Mouse (Mus musculus) midbrain, embryonic 11.5 days (tissue): ENCODE results near the gene Me1. TPM values are rescaled to one million over a fixed set of nuclear protein-coding genes. Genes with fewer than 3 reads are reported as not detected.

Source experiments
- ATAC-seq: fragments of 200-750 bp; cut with Nextera tagmentation; 2 replicates; pipeline ENCODE4 v1.8.0; 2017; ENCODE audit warnings: moderate TSS enrichment, moderate library complexity; ENCODE audit not compliant: low FRiP score
- DNase-seq: peaks from one replicate; pipeline ENCODE4 v3.0.0; 2015; ENCODE audit warnings: low spot score; ENCODE audit errors: missing footprints
- H3K27ac ChIP-seq: fragments of 300-500 bp; sonication (generic); 2 replicates; pipeline ENCODE4 v1.5.1; 2014; ENCODE audit warnings: low read depth, low read length
- H3K27me3 ChIP-seq: fragments of 300-500 bp; sonication (generic); 2 replicates; pipeline ENCODE4 v1.6.1; 2014; ENCODE audit warnings: mild to moderate bottlenecking, low read length, moderate library complexity, mixed read lengths; ENCODE audit not compliant: control insufficient read depth, insufficient read depth
- H3K36me3 ChIP-seq: fragments of 300-500 bp; sonication (generic); 2 replicates; pipeline ENCODE4 v1.6.1; 2014; ENCODE audit warnings: mild to moderate bottlenecking, low read length, moderate library complexity, mixed read lengths; ENCODE audit not compliant: control insufficient read depth, insufficient read depth
- H3K4me1 ChIP-seq: fragments of 300-500 bp; sonication (generic); 2 replicates; pipeline ENCODE4 v1.6.1; 2014; ENCODE audit warnings: low read length; ENCODE audit not compliant: control insufficient read depth, insufficient read depth
- H3K4me2 ChIP-seq: fragments of 300-500 bp; sonication (generic); 2 replicates; pipeline ENCODE4 v1.6.1; 2014; ENCODE audit warnings: mild to moderate bottlenecking, moderate library complexity
- H3K4me3 ChIP-seq: fragments of 300-500 bp; sonication (generic); 2 replicates; pipeline ENCODE4 v1.5.1; 2014; ENCODE audit warnings: low read depth, low read length
- H3K9ac ChIP-seq: fragments of 300-500 bp; sonication (generic); 2 replicates; pipeline ENCODE4 v1.6.1; 2014; ENCODE audit warnings: low read length
- H3K9me3 ChIP-seq: fragments of 300-500 bp; sonication (generic); 2 replicates; pipeline ENCODE4 v1.6.1; 2016; ENCODE audit warnings: low read length; ENCODE audit not compliant: control insufficient read depth
- WGBS: fragments of 180-500 bp; shearing (Covaris S2); extraction: QIAGEN DNeasy Blood & Tissue Kit; methylation state at CpG from one replicate; pipeline ENCODE4 v1.1.7; 2014; 5-methylcytosine and 5-hydroxymethylcytosine counted together
- polyA plus RNA-seq: library from polyadenylated mRNA; unstranded; fragments of >200 nt; fragmentation: Nextera tagmentation; extraction: Ambion mirVana; gene quantifications from 2 replicates; pipeline ENCODE4 v1.2.1, GENCODE M21; 2014

Gene Me1
- polyA plus RNA-seq, 1 experiment from 2014 or later, result 14.3 TPM

DNA sequence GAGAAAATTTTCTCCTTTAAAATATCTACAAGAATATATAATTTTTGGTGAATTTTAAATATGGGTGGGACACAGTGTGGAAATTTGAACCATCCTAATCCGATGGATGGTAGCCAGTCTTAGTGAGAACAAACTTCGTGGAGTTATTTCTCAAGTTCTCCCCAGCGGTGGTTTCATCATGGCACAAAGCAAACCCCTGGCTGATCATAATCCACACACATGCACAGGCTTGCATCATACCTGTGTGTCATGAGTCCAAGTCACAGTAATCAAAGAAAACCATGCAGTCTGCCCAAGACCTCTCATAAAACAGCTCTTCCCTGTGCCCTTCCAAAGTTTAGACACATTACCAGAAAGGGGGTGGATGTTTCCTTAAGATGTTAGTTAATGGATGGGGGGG lies 34.1 kb upstream of the Me1 start:
- H3K4me2 ChIP-seq, result no peak overlapping the region
- H3K36me3 ChIP-seq, result no peaks in the 10 kb centered on the region
- no peak overlapping the region for H3K4me3 ChIP-seq
- no peak overlapping the region for H3K9ac ChIP-seq
- H3K27me3 ChIP-seq, result no peaks in the 10 kb centered on the region
- H3K4me1 ChIP-seq, result no peaks in the 10 kb centered on the region
- DNase-seq (no peak), ATAC-seq (no peak)
- 96% methylated on average over 3 of the region's 3 CpGs for whole genome bisulfite sequencing
- no peak overlapping the region for H3K27ac ChIP-seq
- H3K9me3 ChIP-seq, result no peaks in the 10 kb centered on the region

DNA sequence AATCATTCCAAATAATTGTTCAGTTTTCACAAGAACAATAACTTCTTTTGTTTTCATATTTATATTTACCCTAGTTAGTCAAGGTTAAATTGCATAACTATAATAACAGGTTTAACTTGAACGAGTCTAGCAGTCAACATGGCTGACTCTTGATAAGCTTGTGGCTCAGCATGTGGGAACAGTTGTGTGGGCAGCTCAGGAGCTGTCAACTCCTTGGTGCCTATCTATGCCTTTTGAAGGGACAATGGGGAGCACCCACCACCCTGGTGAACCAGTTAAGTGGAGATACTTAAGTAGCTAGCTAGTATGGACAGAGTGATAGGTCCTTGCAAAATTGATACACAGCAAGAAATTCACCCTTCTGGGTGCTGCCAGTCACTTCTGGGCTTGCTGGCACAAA lies 33.3 kb upstream of the Me1 start:
- Histone ChIP-seq H3K4me3 (no peak overlapping the region), H3K9me3 (no peaks in the 10 kb centered on the region), H3K27me3 (no peaks in the 10 kb centered on the region), H3K9ac (no peak overlapping the region), H3K27ac (no peak overlapping the region), H3K36me3 (no peaks in the 10 kb centered on the region), H3K4me2 (no peak overlapping the region), H3K4me1 (no peaks in the 10 kb centered on the region)
- no peak for DNase-seq
- ATAC-seq, result no peak
- WGBS, result 83% methylated on average over 1 of the region's 1 CpGs

DNA sequence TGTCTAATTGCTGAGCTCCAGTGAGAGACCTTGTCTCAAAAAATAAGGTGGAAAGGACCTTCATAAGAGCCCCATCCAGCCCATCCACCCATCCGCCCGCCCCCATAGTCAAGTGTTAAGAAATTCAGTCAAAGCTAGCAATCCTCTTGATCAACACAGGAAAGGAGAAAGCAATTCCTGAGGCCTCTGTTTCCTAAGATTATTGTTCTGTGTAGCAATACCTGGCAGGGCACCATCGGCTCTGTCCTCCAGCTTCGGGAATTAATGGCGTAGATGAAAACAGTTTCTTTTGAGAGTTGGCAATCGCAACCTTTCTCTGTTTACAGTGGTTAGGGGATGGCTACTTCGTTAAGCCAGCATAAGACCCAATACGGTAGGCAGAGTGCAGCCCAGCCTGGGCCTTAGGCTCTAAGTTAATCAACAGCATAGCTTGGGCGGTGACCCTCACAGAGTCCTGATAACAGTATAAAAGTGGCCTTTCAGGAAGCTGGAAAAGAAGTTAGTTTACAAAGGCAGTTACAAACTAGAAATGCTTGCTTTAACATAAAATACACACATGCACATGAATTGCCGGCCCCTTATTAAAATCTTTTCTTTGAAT lies 32.6 kb upstream of the Me1 start:
- H3K4me2 ChIP-seq, result no peak overlapping the region
- ATAC-seq, result no peak
- no peaks in the 10 kb centered on the region for H3K27me3 ChIP-seq
- no peak overlapping the region for H3K9ac ChIP-seq
- H3K9me3 ChIP-seq, result no peaks in the 10 kb centered on the region
- no peaks in the 10 kb centered on the region for H3K4me1 ChIP-seq
- H3K4me3 ChIP-seq, result no peak overlapping the region
- H3K27ac ChIP-seq, result no peak overlapping the region
- WGBS, result 87% methylated on average over 10 of the region's 10 CpGs
- no peak for DNase-seq
- no peaks in the 10 kb centered on the region for H3K36me3 ChIP-seq

DNA sequence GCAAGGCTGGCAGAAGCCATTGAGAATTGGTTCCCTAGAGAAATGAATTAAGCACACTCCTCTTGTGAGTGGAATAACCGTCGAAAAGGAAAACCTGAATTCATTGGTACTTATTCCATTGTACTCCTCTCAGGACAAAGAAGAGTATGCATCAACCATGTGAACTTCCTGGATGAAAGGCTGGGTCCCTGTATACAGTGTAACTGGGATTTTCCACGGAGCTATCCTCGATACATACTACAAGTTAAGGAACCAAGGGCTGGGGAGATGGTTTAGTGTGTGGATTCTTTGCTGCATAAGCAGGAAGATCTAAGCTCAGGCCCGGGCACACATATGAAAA lies 30.6 kb upstream of the Me1 start:
- H3K9ac ChIP-seq, result no peak overlapping the region
- no peak overlapping the region for H3K27ac ChIP-seq
- no peak for ATAC-seq
- 86% methylated on average over 5 of the region's 5 CpGs for WGBS
- no peak overlapping the region for H3K4me3 ChIP-seq
- no peaks in the 10 kb centered on the region for H3K4me1 ChIP-seq
- no peaks in the 10 kb centered on the region for H3K27me3 ChIP-seq
- H3K9me3 ChIP-seq, result no peaks in the 10 kb centered on the region
- H3K36me3 ChIP-seq, result no peaks in the 10 kb centered on the region
- no peak overlapping the region for H3K4me2 ChIP-seq
- DNase-seq, result no peak

DNA sequence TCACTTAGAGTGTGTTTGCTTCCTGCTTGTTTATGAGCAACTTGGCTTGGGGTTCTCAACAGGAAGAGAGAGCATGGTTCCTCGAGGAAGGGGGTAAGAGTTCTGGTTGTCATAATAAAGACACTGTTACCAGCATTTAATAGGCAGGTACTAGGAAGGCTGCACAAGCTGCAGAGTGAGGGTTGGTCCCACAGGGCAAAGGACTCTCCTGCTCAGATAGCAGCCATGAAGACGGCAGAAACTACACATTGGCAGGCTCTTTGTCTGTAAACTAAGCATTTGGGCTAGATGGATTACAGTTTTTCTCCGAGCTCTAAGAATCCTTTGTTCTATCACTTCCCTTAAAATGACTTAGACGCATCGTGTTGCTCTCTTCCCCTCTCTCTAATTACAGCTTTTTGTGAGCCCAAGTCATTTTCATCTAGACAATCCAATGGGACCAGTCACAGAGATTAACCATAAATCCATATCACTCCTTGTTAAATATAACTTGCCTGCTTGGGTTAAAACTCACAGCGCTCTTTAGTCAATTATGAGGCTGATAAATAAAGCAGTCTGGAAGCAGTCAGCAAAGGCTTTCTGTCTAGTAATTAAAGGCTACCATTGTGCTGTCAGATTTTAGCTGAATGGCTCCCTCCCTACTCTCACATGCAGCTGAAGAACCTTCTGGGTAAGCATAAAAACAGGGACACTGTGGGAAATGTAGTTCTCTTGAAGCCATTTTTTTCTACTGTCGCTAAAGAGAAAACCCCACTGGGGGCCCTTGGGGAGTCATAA lies 30.0 kb upstream of the Me1 start:
- 73% methylated on average over 7 of the region's 7 CpGs for WGBS
- no peak overlapping the region for H3K4me3 ChIP-seq
- no peak for DNase-seq
- H3K9me3 ChIP-seq, result no peaks in the 10 kb centered on the region
- no peaks in the 10 kb centered on the region for H3K36me3 ChIP-seq
- H3K4me2 ChIP-seq, result no peak overlapping the region
- H3K4me1 ChIP-seq, result no peaks in the 10 kb centered on the region
- no peak overlapping the region for H3K27ac ChIP-seq
- ATAC-seq, result no peak
- no peak overlapping the region for H3K9ac ChIP-seq
- no peaks in the 10 kb centered on the region for H3K27me3 ChIP-seq

DNA sequence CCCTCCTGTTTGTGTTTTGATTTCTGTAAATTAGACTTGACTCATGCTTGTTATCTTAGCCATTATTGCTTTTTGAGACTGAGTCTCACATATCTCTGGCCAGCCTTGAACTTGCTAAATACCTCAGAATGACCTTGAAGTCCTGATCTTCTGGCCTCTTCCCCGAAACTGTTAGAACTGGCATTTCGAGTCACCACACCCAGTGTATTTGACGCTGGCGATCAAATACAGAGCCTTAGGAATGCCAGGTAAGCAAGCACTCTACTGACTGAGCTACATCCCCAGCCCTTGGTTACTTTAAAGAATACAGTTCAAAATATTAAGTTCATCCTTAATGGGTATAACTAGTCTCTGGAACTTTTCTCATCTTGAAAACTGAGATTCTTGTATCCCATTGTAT lies 29.3 kb upstream of the Me1 start:
- Histone ChIP-seq H3K4me2 (no peak overlapping the region), H3K4me1 (no peaks in the 10 kb centered on the region), H3K9ac (no peak overlapping the region), H3K9me3 (no peaks in the 10 kb centered on the region), H3K36me3 (no peaks in the 10 kb centered on the region), H3K27me3 (no peaks in the 10 kb centered on the region), H3K27ac (no peak overlapping the region), H3K4me3 (no peak overlapping the region)
- DNase-seq (no peak), ATAC-seq (no peak)
- 89% methylated on average over 4 of the region's 4 CpGs for WGBS

DNA sequence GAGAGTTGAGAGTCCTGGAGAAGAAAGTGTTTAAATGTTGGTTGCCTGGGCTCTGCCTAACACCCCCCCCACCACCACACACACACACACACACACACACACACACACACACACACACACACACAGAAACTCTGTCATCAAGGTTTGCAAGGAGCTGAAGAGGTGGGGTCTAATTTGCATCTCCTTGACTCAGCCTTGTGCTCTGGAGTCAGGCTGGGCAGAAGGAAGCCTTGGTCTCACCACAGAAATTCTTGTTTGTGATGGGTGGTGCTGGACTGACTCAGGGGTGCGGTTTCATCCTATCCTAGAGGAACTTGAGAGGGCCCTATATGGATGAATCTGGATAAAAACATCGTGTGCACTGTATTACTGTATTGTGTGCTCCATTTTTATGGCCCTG lies 25.0 kb upstream of the Me1 start:
- Histone ChIP-seq H3K27me3 (no peaks in the 10 kb centered on the region), H3K4me2 (no peak overlapping the region), H3K4me3 (no peak overlapping the region), H3K4me1 (no peaks in the 10 kb centered on the region), H3K27ac (no peak overlapping the region), H3K9ac (no peak overlapping the region), H3K9me3 (no peaks in the 10 kb centered on the region), H3K36me3 (no peaks in the 10 kb centered on the region)
- no peak for ATAC-seq
- no peak for DNase-seq
- 87% methylated on average over 2 of the region's 2 CpGs for WGBS

DNA sequence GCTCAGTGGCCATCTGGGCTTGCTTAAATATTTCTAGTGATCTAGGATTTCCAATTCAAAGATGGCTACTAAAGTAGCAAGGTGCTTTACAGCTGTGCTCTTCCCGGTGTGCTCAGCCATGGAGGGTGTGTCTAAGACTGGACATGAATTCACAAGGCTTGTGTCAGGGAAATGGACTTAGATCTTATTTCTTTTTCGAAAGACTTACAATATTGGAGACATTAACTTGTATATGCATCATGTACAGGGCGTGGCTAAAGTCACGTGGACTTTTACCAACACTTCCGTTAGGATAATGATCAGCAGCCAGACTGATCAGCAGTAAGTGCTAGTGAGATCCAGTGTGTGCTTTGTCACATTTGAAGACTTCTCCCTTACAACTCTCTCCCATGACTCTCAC lies 24.5 kb upstream of the Me1 start:
- H3K36me3 ChIP-seq, result no peaks in the 10 kb centered on the region
- H3K9ac ChIP-seq, result no peak overlapping the region
- H3K4me1 ChIP-seq, result no peaks in the 10 kb centered on the region
- no peak overlapping the region for H3K4me3 ChIP-seq
- ATAC-seq (no peak), DNase-seq (no peak)
- no peaks in the 10 kb centered on the region for H3K27me3 ChIP-seq
- 84% methylated on average over 5 of the region's 5 CpGs for WGBS
- no peak overlapping the region for H3K4me2 ChIP-seq
- no peak overlapping the region for H3K27ac ChIP-seq
- H3K9me3 ChIP-seq, result no peaks in the 10 kb centered on the region

DNA sequence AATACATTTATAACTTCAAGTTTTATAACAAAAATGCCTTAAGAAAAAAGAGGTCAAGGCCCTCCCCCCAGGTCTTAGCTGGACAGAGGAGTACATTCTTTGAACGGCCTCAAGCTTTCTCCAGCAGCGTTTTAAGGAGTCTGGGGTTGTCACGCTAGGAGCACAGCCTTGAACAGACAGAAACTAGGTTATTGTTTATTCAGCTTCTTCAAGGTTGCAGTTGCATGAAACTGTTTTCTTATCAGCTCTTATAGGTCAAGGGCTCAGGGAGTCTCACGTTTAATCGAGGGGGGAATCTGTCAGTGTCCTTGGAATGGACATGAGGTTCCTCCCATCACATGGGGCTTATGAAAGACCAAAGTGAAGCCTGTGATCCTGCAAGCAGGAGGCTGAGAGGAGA lies 21.4 kb upstream of the Me1 start:
- H3K4me1 ChIP-seq, result no peaks in the 10 kb centered on the region
- no peak overlapping the region for H3K9ac ChIP-seq
- no peaks in the 10 kb centered on the region for H3K36me3 ChIP-seq
- H3K4me3 ChIP-seq, result no peak overlapping the region
- no peaks in the 10 kb centered on the region for H3K27me3 ChIP-seq
- H3K9me3 ChIP-seq, result no peaks in the 10 kb centered on the region
- ATAC-seq, result no peak
- no peak overlapping the region for H3K4me2 ChIP-seq
- DNase-seq, result no peak
- WGBS, result 78% methylated on average over 5 of the region's 5 CpGs
- H3K27ac ChIP-seq, result no peak overlapping the region
